Mouse (Mus musculus) ES-E14 (cell line): ENCODE measurements around the gene Gm8127. TPM values are rescaled to one million over a fixed set of nuclear protein-coding genes. Genes with fewer than 3 reads are reported as not detected.
"Not testable (repeated sequence)": the region's sequence is repeated elsewhere in the genome, so short reads cannot be mapped to it uniquely, and the experiment has no call there.

Experiments
- DNase-seq: peaks from one replicate; pipeline ENCODE4 v3.0.0-alpha.2; 2013; ENCODE audit warnings: low read depth, low spot score
- H3K27ac ChIP-seq: 2 replicates; pipeline ENCODE4 v1.5.1; 2012; ENCODE audit warnings: low read depth, mild to moderate bottlenecking, low read length, moderate library complexity, mixed read lengths; ENCODE audit not compliant: poor library complexity, insufficient read depth, severe bottlenecking
- H3K36me3 ChIP-seq: 2 replicates; pipeline ENCODE4 v1.6.1; 2012; ENCODE audit warnings: mild to moderate bottlenecking, low read length, moderate library complexity, mixed read lengths; ENCODE audit not compliant: control insufficient read depth, poor library complexity, insufficient read depth, severe bottlenecking
- H3K4me1 ChIP-seq, 2 experiments: fragments of 150-350 bp in 1 of 2; sonication (generic) in 1 of 2; 2 replicates each; pipeline ENCODE4 v1.6.1; 2012; ENCODE audit warnings: low read length in 2 of 2, mild to moderate bottlenecking in 1 of 2, mixed read lengths in 1 of 2; ENCODE audit not compliant: control insufficient read depth in 2 of 2, insufficient read depth in 2 of 2, poor library complexity in 1 of 2
- H3K4me3 ChIP-seq, 2 experiments: fragments of 150-350 bp in 1 of 2; sonication (generic) in 1 of 2; 2 replicates each; pipeline ENCODE4 v1.5.1; 2012; ENCODE audit warnings: low read length in 2 of 2, low read depth in 1 of 2, mild to moderate bottlenecking in 1 of 2, mixed read lengths in 1 of 2; ENCODE audit not compliant: insufficient read depth in 1 of 2, poor library complexity in 1 of 2, severe bottlenecking in 1 of 2
- H3K9ac ChIP-seq: 2 replicates; pipeline ENCODE4 v1.6.1; 2012; ENCODE audit warnings: low read depth, mild to moderate bottlenecking, low read length, mixed read lengths; ENCODE audit not compliant: poor library complexity, insufficient read depth, severe bottlenecking
- H3K9me3 ChIP-seq: fragments of 150-350 bp; sonication (generic); 2 replicates; pipeline ENCODE4 v1.6.1; 2012; ENCODE audit warnings: low read depth, mild to moderate bottlenecking, low read length; ENCODE audit not compliant: control insufficient read depth, insufficient read depth
- in situ Hi-C, 2 experiments: fragments of 600-800 bp; cut with MboI; formaldehyde crosslinking; loops; one replicate each; pipeline ENCODE4 v1.15.1; 2025; ENCODE audit warnings: low sequenced_read_pairs in 2 of 2, inconsistent platforms in 1 of 2; ENCODE audit not compliant: unreplicated experiment in 2 of 2
- total RNA-seq: library from RNA; depleted of rRNA; stranded (reverse); fragments of 300-350 nt; gene quantifications from 2 replicates; pipeline ENCODE4 v1.2.3, GENCODE M21; 2012; rRNA removed

Gene Gm8127
- total RNA-seq, result not detected in 2 replicates

DNA sequence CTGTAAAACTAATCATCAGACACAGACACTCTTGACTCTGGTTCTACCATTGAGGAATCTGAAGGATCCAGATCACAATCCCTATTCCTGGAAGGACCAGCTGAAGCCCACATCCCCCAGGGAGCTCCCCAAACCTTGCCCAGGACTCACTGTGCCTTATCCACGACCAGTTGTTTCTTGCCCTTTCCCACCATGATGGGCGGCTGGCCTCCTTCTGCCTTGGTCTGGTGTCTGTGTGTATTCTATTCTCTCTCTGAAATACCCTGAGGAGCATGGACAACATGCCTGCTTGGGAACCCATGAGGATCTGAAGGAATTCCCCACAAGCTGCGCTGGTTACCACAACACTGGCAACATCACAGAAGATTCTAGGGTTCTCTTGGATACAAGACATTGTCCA lies at the start of gene Gm8127:
Gene Gm8127 (minus strand): TSS at position 330 of the 400 bp plus-strand sequence.
- in situ Hi-C loops, H3K36me3 ChIP-seq, DNase-seq, H3K9me3 ChIP-seq, H3K27ac ChIP-seq, H3K9ac ChIP-seq, H3K4me3 ChIP-seq, H3K4me1 ChIP-seq: not testable (repeated sequence)

DNA sequence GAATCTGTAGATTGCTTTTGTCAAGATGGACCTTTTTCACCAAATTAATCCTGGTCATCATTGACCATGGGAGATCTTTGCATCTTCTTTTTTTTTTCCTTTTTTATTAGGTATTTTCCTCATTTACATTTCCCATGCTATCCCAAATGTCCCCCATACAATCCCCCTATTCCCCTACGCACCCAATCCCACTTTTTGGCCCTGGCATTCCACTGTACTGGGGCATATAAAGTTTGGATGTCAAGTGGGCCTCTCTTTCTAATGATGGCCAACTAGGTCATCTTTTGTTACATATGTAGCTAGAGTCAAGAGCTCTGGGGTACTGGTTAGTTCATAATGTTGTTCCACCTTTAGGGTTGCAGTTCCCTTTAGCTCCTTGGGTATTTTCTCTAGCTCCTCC lies 44.0 kb upstream of the Gm8127 start:
- H3K36me3 ChIP-seq, H3K4me3 ChIP-seq, H3K4me1 ChIP-seq, H3K27ac ChIP-seq, in situ Hi-C loops, H3K9me3 ChIP-seq, H3K9ac ChIP-seq, DNase-seq: not testable (repeated sequence)

DNA sequence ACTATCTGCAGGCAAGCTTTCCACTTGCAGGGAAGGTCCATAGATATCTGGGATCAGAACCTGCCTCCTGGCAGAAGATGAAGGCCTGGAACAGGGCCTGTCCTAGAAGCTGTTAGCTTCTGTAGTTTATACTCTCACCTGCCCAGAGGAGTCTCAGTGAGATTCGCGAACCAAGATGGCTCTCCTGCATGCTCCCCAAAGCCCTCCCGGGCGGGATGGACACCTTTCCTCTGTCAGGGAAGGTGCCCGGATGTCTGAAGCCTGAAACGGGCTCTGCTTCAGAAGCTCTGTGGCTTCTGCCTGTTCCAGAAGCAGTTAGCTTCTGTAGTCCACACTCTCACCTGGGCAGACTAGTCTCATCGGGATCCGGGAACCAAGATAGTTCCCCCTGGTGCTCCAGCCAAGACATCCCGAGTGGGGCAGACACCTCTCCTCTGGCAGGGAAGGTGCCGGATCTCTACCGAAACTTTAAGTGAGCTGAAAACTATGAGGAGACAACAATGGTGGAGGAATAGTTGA lies 37.8 kb upstream of the Gm8127 start:
- H3K9me3 ChIP-seq, H3K4me1 ChIP-seq, H3K9ac ChIP-seq, H3K36me3 ChIP-seq, DNase-seq, H3K27ac ChIP-seq, H3K4me3 ChIP-seq, in situ Hi-C loops: not testable (repeated sequence)

DNA sequence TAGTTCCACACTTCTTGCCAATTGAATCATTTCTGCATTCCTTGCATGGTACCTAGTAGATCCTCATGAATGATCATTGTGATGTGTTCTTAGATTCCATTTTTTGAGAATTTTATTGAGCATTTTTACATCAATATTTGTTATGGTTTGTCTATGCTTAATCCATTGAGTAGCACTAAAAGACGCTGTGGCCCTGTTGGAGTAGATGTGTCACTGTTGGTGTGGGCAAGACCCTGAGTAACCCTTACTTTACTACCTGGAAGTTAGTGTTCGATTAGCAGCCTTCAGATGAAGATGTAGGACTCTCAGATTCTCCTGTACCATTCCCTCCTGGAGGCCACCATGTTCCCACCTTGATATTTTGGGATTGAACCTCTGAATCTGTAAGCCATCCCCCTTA lies 35.0 kb upstream of the Gm8127 start:
- DNase-seq, in situ Hi-C loops, H3K9ac ChIP-seq: not testable (repeated sequence)

DNA sequence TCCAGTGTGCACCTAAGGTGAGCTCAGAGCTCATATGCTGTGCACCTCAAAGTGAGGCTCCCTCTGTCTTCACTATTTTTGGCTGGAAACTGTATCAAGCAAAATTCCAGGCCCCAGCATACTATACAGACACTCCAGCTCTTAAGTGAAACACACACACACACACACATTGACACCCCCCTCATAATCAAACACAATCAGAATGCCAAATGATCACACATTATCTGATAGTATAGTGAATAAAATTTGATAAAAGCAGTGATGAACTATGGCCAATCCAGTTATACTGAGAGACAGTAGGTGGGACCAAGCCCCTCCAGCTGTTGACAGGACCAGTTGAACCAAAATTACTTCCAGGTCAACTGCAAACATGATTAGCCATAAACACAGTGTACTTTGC lies 25.9 kb upstream of the Gm8127 start:
- H3K9ac ChIP-seq, DNase-seq, H3K4me3 ChIP-seq, H3K36me3 ChIP-seq, H3K27ac ChIP-seq, H3K4me1 ChIP-seq, in situ Hi-C loops, H3K9me3 ChIP-seq: not testable (repeated sequence)

More for the DNA sequence above, 35.0 kb upstream of the Gm8127 start:
- not testable (repeated sequence) for H3K4me3 ChIP-seq, H3K9me3 ChIP-seq, H3K36me3 ChIP-seq, H3K27ac ChIP-seq, H3K4me1 ChIP-seq

DNA sequence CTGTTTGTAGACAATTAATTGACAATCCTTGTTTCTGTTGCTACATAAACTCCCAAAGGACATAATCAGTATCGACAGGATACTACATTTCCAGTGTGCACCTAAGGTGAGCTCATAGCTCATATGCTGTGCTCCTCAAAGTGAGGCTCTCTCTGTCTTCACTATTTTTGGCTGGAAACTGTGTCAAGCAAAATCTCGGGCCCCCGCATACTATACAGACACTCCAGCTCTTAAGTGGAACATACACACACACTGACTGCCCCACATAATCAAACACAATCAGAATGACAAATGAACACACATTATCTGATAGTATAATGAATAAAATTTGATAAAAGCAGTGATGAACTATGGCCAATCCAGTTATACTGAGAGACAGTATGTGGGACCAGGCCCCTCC lies 15.0 kb downstream of the Gm8127 start:
- H3K9me3 ChIP-seq, H3K4me1 ChIP-seq, in situ Hi-C loops, H3K4me3 ChIP-seq, H3K9ac ChIP-seq, H3K36me3 ChIP-seq, DNase-seq, H3K27ac ChIP-seq: not testable (repeated sequence)

DNA sequence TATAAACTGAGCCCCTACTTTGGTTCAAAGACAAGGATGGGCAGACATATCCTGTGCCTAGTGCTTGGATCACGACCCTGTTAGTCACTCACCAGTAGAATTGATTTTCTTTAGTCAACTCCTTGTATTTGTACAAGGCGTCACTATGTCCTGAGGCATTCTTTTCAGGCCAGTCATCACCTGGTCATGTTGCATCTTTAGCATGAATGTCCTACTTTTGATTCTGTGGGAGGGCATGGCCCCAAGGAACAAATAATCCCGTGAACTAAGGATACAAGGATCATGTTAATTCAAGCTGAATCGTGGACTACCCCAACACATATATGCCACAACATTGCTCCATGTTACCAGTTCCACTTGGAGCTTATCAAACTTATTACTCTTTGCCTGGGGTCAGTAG lies 15.5 kb downstream of the Gm8127 start:
- in situ Hi-C loops, H3K4me1 ChIP-seq: not testable (repeated sequence)

DNA sequence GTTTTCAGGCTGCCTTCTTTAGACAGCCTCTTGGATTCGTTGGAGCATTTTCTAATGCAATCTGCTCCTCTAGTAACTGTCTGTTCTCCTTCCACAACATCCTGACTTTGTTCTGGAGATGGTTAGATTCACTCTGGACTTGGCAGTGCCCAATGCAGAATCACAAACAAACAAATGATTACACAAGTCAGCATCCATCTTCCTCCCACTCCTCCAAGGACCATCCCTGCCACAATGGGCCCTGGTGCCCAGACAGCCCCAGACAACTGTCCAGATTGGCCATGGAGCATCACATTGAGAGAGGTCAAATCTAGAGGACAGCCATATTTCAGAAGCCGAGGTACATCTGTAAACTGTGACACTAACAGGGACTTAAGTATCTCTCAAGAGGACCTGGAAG lies 16.2 kb downstream of the Gm8127 start:
- in situ Hi-C loops, H3K36me3 ChIP-seq, H3K27ac ChIP-seq, H3K9ac ChIP-seq, H3K4me1 ChIP-seq, H3K9me3 ChIP-seq, DNase-seq, H3K4me3 ChIP-seq: not testable (repeated sequence)

More for the DNA sequence above, 15.5 kb downstream of the Gm8127 start:
- not testable (repeated sequence) for DNase-seq, H3K27ac ChIP-seq, H3K36me3 ChIP-seq, H3K9me3 ChIP-seq, H3K9ac ChIP-seq, H3K4me3 ChIP-seq
